Mouse (Mus musculus) hindbrain, embryonic 16.5 days (tissue): ENCODE results near the gene Hesx1. TPM values are rescaled to one million over a fixed set of nuclear protein-coding genes. Genes with fewer than 3 reads are reported as not detected.

ENCODE experiments used
- ATAC-seq: fragments of 200-750 bp; cut with Nextera tagmentation; 2 replicates; pipeline ENCODE4 v1.8.0; 2017; ENCODE audit warnings: moderate TSS enrichment, moderate library complexity
- H3K27ac ChIP-seq: fragments of 300-500 bp; sonication (generic); 2 replicates; pipeline ENCODE4 v1.5.1; 2014; ENCODE audit warnings: low read depth, mild to moderate bottlenecking, control low read depth, low read length, moderate library complexity
- H3K27me3 ChIP-seq: fragments of 300-500 bp; sonication (generic); replicated peaks from 2 replicates; pipeline ENCODE4 v1.6.1; 2014; ENCODE audit warnings: low read length; ENCODE audit not compliant: control insufficient read depth, insufficient read depth
- H3K36me3 ChIP-seq: fragments of 300-500 bp; sonication (generic); 2 replicates; pipeline ENCODE4 v1.6.1; 2014; ENCODE audit warnings: mild to moderate bottlenecking, low read length, moderate library complexity, mixed read lengths; ENCODE audit not compliant: control insufficient read depth, insufficient read depth
- H3K4me1 ChIP-seq: fragments of 300-500 bp; sonication (generic); 2 replicates; pipeline ENCODE4 v1.6.1; 2014; ENCODE audit warnings: low read depth, low read length; ENCODE audit not compliant: control insufficient read depth, insufficient read depth
- H3K4me2 ChIP-seq: fragments of 300-500 bp; sonication (generic); 2 replicates; pipeline ENCODE4 v1.6.1; 2014; ENCODE audit warnings: mild to moderate bottlenecking, low read length, control low read depth, moderate library complexity
- H3K4me3 ChIP-seq: fragments of 300-500 bp; sonication (generic); 2 replicates; pipeline ENCODE4 v1.5.1; 2014; ENCODE audit warnings: mild to moderate bottlenecking, low read length, control low read depth, moderate library complexity
- H3K9ac ChIP-seq: fragments of 300-500 bp; sonication (generic); 2 replicates; pipeline ENCODE4 v1.6.1; 2014; ENCODE audit warnings: low read depth, mild to moderate bottlenecking, control low read depth, low read length, moderate library complexity
- H3K9me3 ChIP-seq: fragments of 300-500 bp; sonication (generic); 2 replicates; pipeline ENCODE4 v1.6.1; 2014; ENCODE audit warnings: mild to moderate bottlenecking, low read length, moderate library complexity; ENCODE audit not compliant: control insufficient read depth
- WGBS: fragments of 180-500 bp; shearing (Covaris S2); extraction: QIAGEN DNeasy Blood & Tissue Kit; methylation state at CpG from one replicate; pipeline ENCODE4 v1.1.7; 2014; 5-methylcytosine and 5-hydroxymethylcytosine counted together
- polyA plus RNA-seq: library from polyadenylated mRNA; unstranded; fragments of >200 nt; fragmentation: Nextera tagmentation; extraction: Ambion mirVana; gene quantifications from 2 replicates; pipeline ENCODE4 v1.2.1, GENCODE M21; 2015

The Hesx1 gene
- polyA plus RNA-seq, 1 experiment from 2014 or later: 0.48 TPM

GRCm38 (mm10) chr14:26996257-26996656 lies 2.0 kb downstream of the Hesx1 start:
- H3K27me3 ChIP-seq: no peaks in the 10 kb centered on the region
- no peak for ATAC-seq
- no peaks in the 10 kb centered on the region for H3K9me3 ChIP-seq
- H3K4me1 ChIP-seq: peaks cover 3% of the 10 kb centered on the region; the same call in 1 of the 2 replicates
- no peak overlapping the region for H3K4me3 ChIP-seq
- H3K27ac ChIP-seq: no peak overlapping the region
- no peaks in the 10 kb centered on the region for H3K36me3 ChIP-seq
- no peak overlapping the region for H3K4me2 ChIP-seq
- no peak overlapping the region for H3K9ac ChIP-seq

GRCm38 (mm10) chr14:27000386-27000785 lies 6.2 kb downstream of the Hesx1 start:
- Histone ChIP-seq H3K36me3 (no peaks in the 10 kb centered on the region), H3K4me1 (no peaks in the 10 kb centered on the region), H3K9ac (no peak overlapping the region), H3K4me3 (no peak overlapping the region), H3K27ac (no peak overlapping the region), H3K9me3 (no peaks in the 10 kb centered on the region), H3K27me3 (no peaks in the 10 kb centered on the region), H3K4me2 (0 out of 2 replicates have a peak overlapping the region, but pooled peaks have one; percentile 23)
- 2% methylated on average over 11 of the region's 11 CpGs for WGBS
- no peak for ATAC-seq

- WGBS: 77% methylated on average over 7 of the region's 7 CpGs
- ATAC-seq: no peak
- Histone ChIP-seq H3K4me1 (no peaks in the 10 kb centered on the region), H3K9ac (no peak overlapping the region), H3K27me3 (no peaks in the 10 kb centered on the region), H3K9me3 (no peaks in the 10 kb centered on the region), H3K27ac (no peak overlapping the region), H3K36me3 (no peaks in the 10 kb centered on the region), H3K4me3 (no peak overlapping the region), H3K4me2 (no peak overlapping the region)
Observed at GRCm38 (mm10) chr14:27004906-27005305, 10.7 kb downstream of the Hesx1 start.

DNA sequence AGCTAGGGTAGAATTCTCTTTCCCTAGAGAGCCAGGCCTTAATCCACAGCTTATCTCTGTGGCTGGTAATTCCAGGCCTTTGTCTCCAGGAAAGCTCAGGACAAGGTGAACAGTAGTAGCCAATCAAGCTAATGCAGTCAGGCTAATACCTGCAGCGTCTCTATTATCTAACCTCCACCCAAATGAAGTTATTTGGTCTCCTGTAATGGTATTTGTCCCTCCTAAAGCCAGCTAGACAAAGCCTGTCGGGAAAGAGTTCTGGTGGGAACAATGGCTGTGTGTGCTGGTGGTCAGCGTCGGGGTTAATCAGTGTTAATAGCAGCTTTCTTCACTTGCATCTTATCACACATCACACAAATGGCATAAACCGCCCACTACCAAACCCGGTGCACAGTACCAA lies 11.7 kb downstream of the Hesx1 start:
- no peak overlapping the region for H3K4me2 ChIP-seq
- ATAC-seq: no peak
- H3K4me3 ChIP-seq: no peak overlapping the region
- H3K4me1 ChIP-seq: no peaks in the 10 kb centered on the region
- H3K9me3 ChIP-seq: no peaks in the 10 kb centered on the region
- H3K36me3 ChIP-seq: no peaks in the 10 kb centered on the region
- no peaks in the 10 kb centered on the region for H3K27me3 ChIP-seq
- H3K9ac ChIP-seq: no peak overlapping the region
- no peak overlapping the region for H3K27ac ChIP-seq
- WGBS: 29% methylated on average over 6 of the region's 6 CpGs

GRCm38 (mm10) chr14:27011561-27011960 lies 17.3 kb downstream of the Hesx1 start:
- H3K4me2 ChIP-seq: no peak overlapping the region
- H3K36me3 ChIP-seq: no peaks in the 10 kb centered on the region
- no peaks in the 10 kb centered on the region for H3K9me3 ChIP-seq
- no peaks in the 10 kb centered on the region for H3K4me1 ChIP-seq
- no peak overlapping the region for H3K4me3 ChIP-seq
- WGBS: 80% methylated on average over 5 of the region's 5 CpGs
- H3K9ac ChIP-seq: no peak overlapping the region
- H3K27ac ChIP-seq: no peak overlapping the region
- H3K27me3 ChIP-seq: no peaks in the 10 kb centered on the region
- no peak for ATAC-seq

DNA sequence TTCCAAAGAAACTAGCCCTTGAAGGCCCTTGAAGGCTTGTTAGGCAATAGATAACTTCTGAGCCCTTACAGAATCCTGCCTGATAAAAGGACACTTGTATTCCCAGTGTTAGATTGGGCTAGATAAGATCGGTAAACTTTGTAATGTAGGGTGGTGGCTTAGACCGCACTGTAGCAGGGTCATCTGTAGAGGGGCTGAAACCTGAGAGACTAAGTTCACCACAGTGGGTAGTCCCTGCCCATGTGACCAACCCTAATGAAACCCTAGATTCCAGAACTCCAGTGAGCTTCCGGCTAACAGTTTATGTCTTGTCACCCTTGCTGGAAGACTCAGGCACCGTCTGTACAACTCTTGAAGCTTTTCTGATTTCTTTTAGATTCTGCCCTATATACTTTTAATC lies 19.4 kb downstream of the Hesx1 start:
- Histone ChIP-seq H3K36me3 (no peaks in the 10 kb centered on the region), H3K4me3 (no peak overlapping the region), H3K4me1 (no peaks in the 10 kb centered on the region), H3K9me3 (no peaks in the 10 kb centered on the region), H3K9ac (no peak overlapping the region), H3K27me3 (no peaks in the 10 kb centered on the region), H3K27ac (no peak overlapping the region), H3K4me2 (no peak overlapping the region)
- ATAC-seq: no peak
- 81% methylated on average over 4 of the region's 4 CpGs for WGBS

GRCm38 (mm10) chr14:27017936-27018335 lies 23.7 kb downstream of the Hesx1 start:
- Histone ChIP-seq H3K4me2 (no peak overlapping the region), H3K4me1 (no peaks in the 10 kb centered on the region), H3K27me3 (no peaks in the 10 kb centered on the region), H3K27ac (no peak overlapping the region), H3K9me3 (no peaks in the 10 kb centered on the region), H3K9ac (no peak overlapping the region), H3K4me3 (no peak overlapping the region), H3K36me3 (no peaks in the 10 kb centered on the region)
- ATAC-seq: no peak
- WGBS: 86% methylated on average over 2 of the region's 2 CpGs

- no peaks in the 10 kb centered on the region for H3K27me3 ChIP-seq
- no peak overlapping the region for H3K27ac ChIP-seq
- no peaks in the 10 kb centered on the region for H3K36me3 ChIP-seq
- no peak overlapping the region for H3K4me3 ChIP-seq
- H3K4me1 ChIP-seq: no peaks in the 10 kb centered on the region
- H3K9ac ChIP-seq: no peak overlapping the region
- no peak for ATAC-seq
- WGBS: 82% methylated on average over 14 of the region's 14 CpGs
- no peak overlapping the region for H3K4me2 ChIP-seq
- no peaks in the 10 kb centered on the region for H3K9me3 ChIP-seq
Observed at GRCm38 (mm10) chr14:27019850-27020249, 25.6 kb downstream of the Hesx1 start.

GRCm38 (mm10) chr14:27022876-27023275 lies 28.7 kb downstream of the Hesx1 start:
- WGBS: 46% methylated on average over 11 of the region's 11 CpGs
- H3K4me3 ChIP-seq: no peak overlapping the region
- no peaks in the 10 kb centered on the region for H3K4me1 ChIP-seq
- no peaks in the 10 kb centered on the region for H3K9me3 ChIP-seq
- no peaks in the 10 kb centered on the region; the same call in 1 of the 2 replicates for H3K27me3 ChIP-seq
- no peaks in the 10 kb centered on the region for H3K36me3 ChIP-seq
- no peak overlapping the region for H3K27ac ChIP-seq
- H3K9ac ChIP-seq: no peak overlapping the region
- no peak overlapping the region for H3K4me2 ChIP-seq
- no peak for ATAC-seq

- Histone ChIP-seq H3K4me2 (no peak overlapping the region), H3K9ac (no peak overlapping the region), H3K27ac (no peak overlapping the region), H3K9me3 (no peaks in the 10 kb centered on the region), H3K4me3 (no peak overlapping the region), H3K4me1 (no peaks in the 10 kb centered on the region), H3K27me3 (no peaks in the 10 kb centered on the region; the same call in 1 of the 2 replicates), H3K36me3 (no peaks in the 10 kb centered on the region)
- 86% methylated on average over 4 of the region's 4 CpGs for WGBS
- no peak for ATAC-seq
Observed at GRCm38 (mm10) chr14:27024664-27025063, 30.4 kb downstream of the Hesx1 start.
